Mouse (Mus musculus) hindbrain, embryonic 13.5 days (tissue): Measurements from ENCODE around the gene Higd1b. TPM values are rescaled to one million over a fixed set of nuclear protein-coding genes. Genes with fewer than 3 reads are reported as not detected.

ENCODE experiments used
- ATAC-seq: fragments of 200-750 bp; cut with Nextera tagmentation; 2 replicates; pipeline ENCODE4 v1.8.0; 2017; ENCODE audit warnings: moderate TSS enrichment; ENCODE audit not compliant: low FRiP score
- H3K27ac ChIP-seq: fragments of 300-500 bp; sonication (generic); 2 replicates; pipeline ENCODE4 v1.5.1; 2015; ENCODE audit warnings: inconsistent platforms, mild to moderate bottlenecking, moderate library complexity
- H3K27me3 ChIP-seq: fragments of 300-500 bp; sonication (generic); 2 replicates; pipeline ENCODE4 v1.6.1; 2015; ENCODE audit warnings: mild to moderate bottlenecking, inconsistent platforms
- H3K36me3 ChIP-seq: fragments of 300-500 bp; sonication (generic); 2 replicates; pipeline ENCODE4 v1.6.1; 2015; ENCODE audit warnings: mild to moderate bottlenecking, inconsistent platforms
- H3K4me1 ChIP-seq: fragments of 300-500 bp; sonication (generic); replicated peaks from 2 replicates; pipeline ENCODE4 v1.6.1; 2015; ENCODE audit warnings: inconsistent platforms
- H3K4me2 ChIP-seq: fragments of 300-500 bp; sonication (generic); 2 replicates; pipeline ENCODE4 v1.6.1; 2015; ENCODE audit warnings: inconsistent platforms, mild to moderate bottlenecking, moderate library complexity
- H3K4me3 ChIP-seq: fragments of 300-500 bp; sonication (generic); 2 replicates; pipeline ENCODE4 v1.5.1; 2015; ENCODE audit warnings: mild to moderate bottlenecking, inconsistent platforms
- H3K9ac ChIP-seq: fragments of 300-500 bp; sonication (generic); 2 replicates; pipeline ENCODE4 v1.6.1; 2015; ENCODE audit warnings: mild to moderate bottlenecking, inconsistent platforms
- H3K9me3 ChIP-seq: fragments of 300-500 bp; sonication (generic); 2 replicates; pipeline ENCODE4 v1.6.1; 2016; ENCODE audit warnings: inconsistent platforms
- WGBS: fragments of 180-500 bp; shearing (Covaris S2); methylation state at CpG from one replicate; pipeline ENCODE4 v1.1.7; 2015; 5-methylcytosine and 5-hydroxymethylcytosine counted together
- polyA plus RNA-seq: library from polyadenylated mRNA; unstranded; fragments of >200 nt; fragmentation: Nextera tagmentation; extraction: Ambion mirVana; gene quantifications from 2 replicates; pipeline ENCODE4 v1.2.1, GENCODE M21; 2015

The Higd1b gene
- polyA plus RNA-seq, 1 experiment from 2014 or later: 4.2 TPM

DNA sequence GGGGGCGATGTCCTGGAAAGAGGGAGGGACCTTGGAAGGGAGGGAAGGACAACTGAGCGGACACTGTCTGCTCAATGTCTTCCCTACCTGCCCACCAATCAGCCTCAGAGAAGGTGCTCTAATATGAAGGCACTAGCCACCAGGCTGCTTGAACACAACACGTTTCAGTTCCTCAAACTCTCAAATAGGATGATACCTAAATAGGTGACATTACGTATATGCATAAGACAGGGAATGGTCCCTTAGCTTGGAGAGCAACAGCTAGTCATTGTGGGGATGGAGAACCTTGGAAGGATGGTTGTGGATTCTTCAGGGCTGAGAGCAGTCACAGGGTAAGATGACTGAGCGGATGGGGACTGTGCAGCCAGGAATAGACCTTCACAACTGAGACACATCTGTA, 51.8 kb downstream of the Higd1b start:
- no peaks in the 10 kb centered on the region for H3K9me3 ChIP-seq
- H3K4me3 ChIP-seq: no peak overlapping the region
- ATAC-seq: no peak
- no peak overlapping the region for H3K4me2 ChIP-seq
- H3K27me3 ChIP-seq: peaks cover 65% of the 10 kb centered on the region
- H3K36me3 ChIP-seq: no peaks in the 10 kb centered on the region
- no peak overlapping the region for H3K9ac ChIP-seq
- WGBS: 87% methylated on average over 5 of the region's 5 CpGs
- no peak overlapping the region for H3K27ac ChIP-seq
- H3K4me1 ChIP-seq: peaks cover 5% of the 10 kb centered on the region; the same call in 1 of the 2 replicates

Other genes starting within 250 kb of the Higd1b start
- 10.5 and 11.8 TPM in 2 replicates for gene Fzd2, start 231.5 kb upstream of the Higd1b start, polyA plus RNA-seq
- gene Meioc, start 172.1 kb upstream of the Higd1b start, polyA plus RNA-seq: 0.04 and 0.18 TPM in 2 replicates
- 38.4 and 39.4 TPM in 2 replicates for gene Ccdc43, start 138.1 kb upstream of the Higd1b start, polyA plus RNA-seq
- 27.6 and 35.7 TPM in 2 replicates for gene Adam11, start 74.4 kb upstream of the Higd1b start, polyA plus RNA-seq
- gene Gjc1, start 16.1 kb upstream of the Higd1b start, polyA plus RNA-seq: 43.8 and 44.8 TPM in 2 replicates
- 149 and 151 TPM in 2 replicates for gene Eftud2, start 45.1 kb downstream of the Higd1b start, polyA plus RNA-seq
- gene Ccdc103, start 45.4 kb downstream of the Higd1b start, polyA plus RNA-seq: 2.0 TPM in 2 replicates
- not detected in 2 replicates for gene Fam187a, start 49.3 kb downstream of the Higd1b start, polyA plus RNA-seq
- 0.12 and 0.18 TPM in 2 replicates for gene Gfap, start 65.1 kb downstream of the Higd1b start, polyA plus RNA-seq
- gene Kif18b, start 89.3 kb downstream of the Higd1b start, polyA plus RNA-seq: 2.4 and 2.6 TPM in 2 replicates
- 5.2 and 5.7 TPM in 2 replicates for gene C1ql1, start 110.8 kb downstream of the Higd1b start, polyA plus RNA-seq
- gene Nmt1, start 192.3 kb downstream of the Higd1b start, polyA plus RNA-seq: 37.8 and 44.5 TPM in 2 replicates
- 164 and 165 TPM in 2 replicates for gene Dcakd, start 192.5 kb downstream of the Higd1b start, polyA plus RNA-seq